Comparison of ENCODE assay signal across 14 mouse cellular contexts in genomic region chr2:180270537-180271255, GRCm38 (mm10). TPM values are rescaled to one million over a fixed set of nuclear protein-coding genes. Genes with fewer than 3 reads are reported as not detected.
A peak's percentile ranks its signal among the peaks of the same experiment; 100 is the strongest.
DNase-seq lines count a peak whose midpoint lies in the region; TF ChIP-seq lines count a peak whose summit lies in the region.
"Had no signal": no experiment of that assay in that cellular context is flagged by ENCODE, and none has a peak within 500 bp of the region (broad histone marks: within the 10 kb centered on the region; RNA-seq: fewer than 3 reads in every experiment).

No protein-coding gene starts in this region.

- no peaks in the 10 kb centered on the region for H3K9me3 ChIP-seq in MEL (replicated peaks; ENCODE audit: insufficient read depth, low read length)

- no peak for TF ChIP-seq RAD21 in MEL (IDR thresholded peaks at IDR 0.05; ENCODE audit: low read depth, low read length)

- no peak for TF ChIP-seq POLR2A in MEL (IDR thresholded peaks at IDR 0.05; ENCODE audit: control insufficient read depth in 1 of 2, insufficient read depth in 1 of 2, low read depth in 1 of 2, low read length in 2 of 2, poor library complexity in 1 of 2)

- DNase-seq in cerebellum, adult 11-12 months = peak; percentile 21
- no peak for DNase-seq in cerebellum, adult 11 months
- no peak for DNase-seq in layer of hippocampus, adult 2 months (ENCODE audit: low spot score in 2 of 2)
- no peak for DNase-seq in layer of hippocampus, adult 11-12 months (ENCODE audit: low spot score)
- DNase-seq in MEL (ENCODE audit: low read depth, low spot score) = peak; percentile 43
- DNase-seq in lung, postnatal 14 days = peak; percentile 36
- no peak for DNase-seq in left cerebral cortex, adult 11 months (ENCODE audit: low spot score)
- DNase-seq in frontal cortex, adult 2 months (ENCODE audit: extremely low spot score in 1 of 2, low spot score in 1 of 2) = no peak
- DNase-seq: adrenal gland, postnatal 14 days; cerebellum, adult 9-11 months; gastrocnemius, postnatal 25 days; kidney, adult 18-20 months had no signal

- H3K4me1 ChIP-seq in MEL (ENCODE audit: control insufficient read depth in 1 of 2, insufficient read depth in 2 of 2, low read length in 2 of 2) = peaks cover 0 to 9% of the 10 kb centered on the region in 2 experiments; a peak in 2 of 4 replicates

- no peak overlapping the region for H3K9ac ChIP-seq in MEL (ENCODE audit: control insufficient read depth, low read depth, low read length, poor library complexity, severe bottlenecking)

- H3K27ac ChIP-seq in layer of hippocampus, adult 2 months = peak overlapping the region; percentile 83; the same call in 1 of the 2 replicates
- H3K27ac ChIP-seq in MEL (ENCODE audit: control insufficient read depth, low read depth, low read length) = peak overlapping the region; percentile 21; the same call in 1 of the 2 replicates
- H3K27ac ChIP-seq: macrophage had no signal

- peaks cover 8% of the 10 kb centered on the region for H3K79me2 ChIP-seq in MEL (ENCODE audit: control insufficient read depth, insufficient read depth, low read length, poor library complexity)

- H3K27me3 ChIP-seq in MEL (ENCODE audit: control insufficient read depth in 1 of 2, insufficient read depth in 2 of 2, low read length in 2 of 2) = no peaks in the 10 kb centered on the region

- H3K4me3 ChIP-seq in layer of hippocampus, adult 2 months = no peak overlapping the region
- no peak overlapping the region for H3K4me3 ChIP-seq in MEL (ENCODE audit: control insufficient read depth in 1 of 2, insufficient read depth in 1 of 2, low read depth in 2 of 2, low read length in 2 of 2)

- TF ChIP-seq CTCF in layer of hippocampus, adult 2 months (conservative IDR thresholded peaks at IDR 0.05) = no peak
- TF ChIP-seq CTCF in MEL (IDR thresholded peaks at IDR 0.05 in 2 of 3, conservative IDR thresholded peaks at IDR 0.05 in 1 of 3; ENCODE audit: control insufficient read depth in 1 of 3, insufficient read depth in 1 of 3, low read depth in 2 of 3, low read length in 3 of 3, poor library complexity in 1 of 3, severe bottlenecking in 1 of 3) = no peak

- H3K36me3 ChIP-seq in MEL (ENCODE audit: control insufficient read depth in 1 of 2, insufficient read depth in 2 of 2, low read length in 2 of 2) = peaks cover 0 to 1% of the 10 kb centered on the region in 2 experiments; a peak in 1 of 4 replicates

- TF ChIP-seq EP300 in MEL (IDR thresholded peaks at IDR 0.05; ENCODE audit: low read depth in 1 of 2, low read length in 2 of 2) = no peak

TF ChIP-seq in MEL, 35 proteins besides CTCF, POLR2A, EP300 and RAD21:
- TF ChIP-seq UBTF (IDR thresholded peaks at IDR 0.05; ENCODE audit: borderline replicate concordance, insufficient read depth, low read depth, low read length) = no peak

RNA-seq across cellular contexts. Expression of gene Cables2, which starts 2.6 kb away (rescaled TPM):
- total RNA-seq in layer of hippocampus, adult 2 months (2021) = 10 to 100 TPM; 31.6 to 37.5 TPM
- total RNA-seq in MEL (2012; rRNA removed) = 9.3 and 10.7 TPM in 2 replicates
- 10 to 100 TPM in 1 of 2 experiments, not detected in 1; 16.7 TPM for polyA plus RNA-seq in MEL (2012; ENCODE audit: insufficient read depth in 1 of 2, insufficient read length in 2 of 2, low read depth in 1 of 2, low replicate concordance in 2 of 2, missing spikeins in 1 of 2)
- 31.1 and 33.3 TPM in 2 replicates for polyA plus RNA-seq in frontal cortex, adult 2 months (2012; rRNA removed)

RNA-seq across cellular contexts. Expression of gene Rps21, which starts 13.5 kb away (rescaled TPM):
- total RNA-seq in layer of hippocampus, adult 2 months (2021) = 100 to 1,000 TPM; 713 to 738 TPM
- total RNA-seq in MEL (2012; rRNA removed) = 4,335 and 4,916 TPM in 2 replicates
- polyA plus RNA-seq in MEL (2012; ENCODE audit: insufficient read depth in 1 of 2, insufficient read length in 2 of 2, low read depth in 1 of 2, low replicate concordance in 2 of 2, missing spikeins in 1 of 2) = 1,000 to 10,000 TPM in 1 of 2 experiments, 100 to 1,000 TPM in 1; 995 to 1,182 TPM
- 1,869 and 1,955 TPM in 2 replicates for polyA plus RNA-seq in frontal cortex, adult 2 months (2012; rRNA removed)

RNA-seq across cellular contexts. Expression of gene Rbbp8nl, which starts 19.0 kb away (rescaled TPM):
- not detected for total RNA-seq in layer of hippocampus, adult 2 months (2021)
- total RNA-seq in MEL (2012; rRNA removed) = not detected in 2 replicates
- polyA plus RNA-seq in MEL (2012; ENCODE audit: insufficient read depth in 1 of 2, insufficient read length in 2 of 2, low read depth in 1 of 2, low replicate concordance in 2 of 2, missing spikeins in 1 of 2) = not detected
- polyA plus RNA-seq in frontal cortex, adult 2 months (2012; rRNA removed) = 0.04 TPM in 1 of 2 replicates, not detected in the other
- total RNA-seq: adrenal gland, postnatal 14 days; gastrocnemius, postnatal 25 days; layer of hippocampus, postnatal 25 days had no signal
- polyA plus RNA-seq: macrophage had no signal

RNA-seq across cellular contexts. Expression of gene Lama5, which starts 45.0 kb away (rescaled TPM):
- total RNA-seq in layer of hippocampus, adult 2 months (2021) = 1 to 10 TPM; 6.9 to 8.9 TPM
- 4.5 and 6.1 TPM in 2 replicates for total RNA-seq in MEL (2012; rRNA removed)
- 10 to 100 TPM in 1 of 2 experiments, not detected in 1; 14.6 TPM for polyA plus RNA-seq in MEL (2012; ENCODE audit: insufficient read depth in 1 of 2, insufficient read length in 2 of 2, low read depth in 1 of 2, low replicate concordance in 2 of 2, missing spikeins in 1 of 2)
- 15.9 TPM in 2 replicates for polyA plus RNA-seq in frontal cortex, adult 2 months (2012; rRNA removed)
- polyA plus RNA-seq: macrophage had no signal

Comparison
In these comparisons a context has a peak if more than half of its experiments do, and no peak if none do; other contexts are left out.
1. DNase-seq: peak in cerebellum, adult 11-12 months (single experiment), MEL (single experiment) and lung, postnatal 14 days (single experiment); none in cerebellum, adult 11 months (single experiment), layer of hippocampus, adult 2 months (0 of 2), layer of hippocampus, adult 11-12 months (single experiment), left cerebral cortex, adult 11 months (single experiment) and frontal cortex, adult 2 months (0 of 2).